Mouse (Mus musculus): ENCODE results near the gene Lingo1.

DNA sequence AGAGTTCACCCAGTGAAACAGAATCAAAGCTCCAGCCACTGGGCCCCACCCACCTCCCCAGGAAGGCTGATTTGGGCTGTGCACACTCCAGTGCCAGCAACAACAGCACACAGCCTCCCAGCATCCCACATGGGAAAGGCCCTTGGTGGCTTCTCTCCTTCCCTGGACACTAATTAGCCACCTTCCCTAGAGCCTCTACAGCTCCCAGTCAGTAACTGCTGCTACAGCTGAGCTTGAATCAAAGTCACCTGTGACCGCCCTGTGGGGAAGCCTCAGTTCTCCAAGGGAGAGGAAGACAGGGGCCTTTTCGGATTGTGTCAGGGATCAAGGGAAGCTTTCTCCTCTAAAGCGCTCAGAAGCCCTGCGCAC lies 49.4 kb downstream of the Lingo1 start:
- no peak for TF ChIP-seq GATA1 (IDR thresholded peaks at IDR 0.05; ENCODE audit: low read length)
- no peak for TF ChIP-seq TAL1 (IDR thresholded peaks at IDR 0.05; ENCODE audit: low read length)

All from erythroblast, embryonic 14.5 days (primary cell).